Mouse (Mus musculus) heart, adult 9 months (tissue): ENCODE measurements around the gene Upk1b.

Source experiments
- DNase-seq, 2 experiments: peaks; one replicate each; pipeline ENCODE4 v3.0.0; 2022; ENCODE audit warnings: low spot score in 2 of 2

The Upk1b gene

DNA sequence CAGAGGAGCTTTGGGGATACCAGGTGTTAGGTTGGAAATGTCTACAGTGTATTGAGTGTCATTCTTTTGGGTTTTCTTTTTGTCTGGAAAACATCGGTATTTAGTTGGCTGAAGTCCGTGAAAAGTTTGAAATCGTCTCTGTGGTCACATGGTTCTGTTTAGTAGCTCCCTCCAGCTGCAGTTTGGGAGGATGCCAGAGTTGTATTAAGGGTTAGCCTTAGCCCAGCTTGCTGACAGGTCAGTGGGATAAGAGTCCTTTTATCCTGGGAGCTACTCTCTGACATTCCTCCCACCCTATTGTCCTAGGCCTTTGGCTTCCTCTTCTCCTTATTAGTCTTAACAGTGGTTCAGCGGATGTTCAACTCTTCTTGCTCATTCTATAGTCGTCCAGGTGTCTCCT is 38.2 kb downstream of the Upk1b start:
- peak in 1 of 2 experiments; percentile 27 for DNase-seq

DNA sequence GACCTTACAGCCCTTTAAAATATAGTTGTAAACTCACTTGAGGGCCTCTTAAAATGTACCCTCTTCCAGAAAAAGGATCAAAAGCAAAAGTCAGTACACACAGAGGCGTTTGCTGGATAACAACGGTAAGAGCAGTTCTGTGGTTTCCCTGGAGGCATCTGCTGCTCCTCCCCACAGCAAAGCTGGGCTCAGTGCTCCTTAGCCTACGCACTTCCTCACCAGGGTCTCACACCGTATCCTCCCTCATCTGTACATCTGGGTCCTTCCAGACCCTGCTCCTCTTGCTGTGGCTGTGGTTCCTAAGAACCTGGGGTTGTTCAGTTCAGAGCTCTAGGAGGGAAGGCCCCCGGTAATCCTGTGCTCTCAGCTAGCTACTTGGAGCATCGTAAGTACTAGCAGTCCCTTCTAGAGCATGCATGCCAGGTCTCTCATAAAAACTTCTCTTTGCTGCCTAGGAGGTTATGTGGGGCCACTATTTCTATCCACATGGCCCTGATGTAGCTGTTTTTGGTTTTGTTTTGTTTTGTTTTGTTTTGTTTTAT is 39.2 kb downstream of the Upk1b start:
- DNase-seq = no peak

DNA sequence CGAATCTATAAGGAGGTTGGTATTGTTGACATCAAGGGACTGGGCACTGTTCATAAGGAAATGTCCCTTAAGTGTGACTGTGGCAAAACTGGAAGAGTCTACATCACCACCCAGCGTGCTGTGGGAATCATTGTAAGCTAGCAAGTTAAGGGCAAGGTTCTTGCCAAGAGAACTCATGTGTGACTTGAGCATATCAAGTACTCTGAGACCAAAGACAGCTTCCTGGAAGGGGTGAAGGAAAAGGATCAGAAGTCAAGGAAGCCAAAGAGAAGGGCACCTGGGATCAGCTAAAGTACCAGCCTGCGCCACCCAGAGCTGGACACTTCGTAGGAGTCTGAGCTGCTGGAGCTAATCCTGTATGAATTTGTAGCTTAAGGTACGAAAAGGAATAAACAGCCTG is 39.9 kb downstream of the Upk1b start:
- DNase-seq = no peak

DNA sequence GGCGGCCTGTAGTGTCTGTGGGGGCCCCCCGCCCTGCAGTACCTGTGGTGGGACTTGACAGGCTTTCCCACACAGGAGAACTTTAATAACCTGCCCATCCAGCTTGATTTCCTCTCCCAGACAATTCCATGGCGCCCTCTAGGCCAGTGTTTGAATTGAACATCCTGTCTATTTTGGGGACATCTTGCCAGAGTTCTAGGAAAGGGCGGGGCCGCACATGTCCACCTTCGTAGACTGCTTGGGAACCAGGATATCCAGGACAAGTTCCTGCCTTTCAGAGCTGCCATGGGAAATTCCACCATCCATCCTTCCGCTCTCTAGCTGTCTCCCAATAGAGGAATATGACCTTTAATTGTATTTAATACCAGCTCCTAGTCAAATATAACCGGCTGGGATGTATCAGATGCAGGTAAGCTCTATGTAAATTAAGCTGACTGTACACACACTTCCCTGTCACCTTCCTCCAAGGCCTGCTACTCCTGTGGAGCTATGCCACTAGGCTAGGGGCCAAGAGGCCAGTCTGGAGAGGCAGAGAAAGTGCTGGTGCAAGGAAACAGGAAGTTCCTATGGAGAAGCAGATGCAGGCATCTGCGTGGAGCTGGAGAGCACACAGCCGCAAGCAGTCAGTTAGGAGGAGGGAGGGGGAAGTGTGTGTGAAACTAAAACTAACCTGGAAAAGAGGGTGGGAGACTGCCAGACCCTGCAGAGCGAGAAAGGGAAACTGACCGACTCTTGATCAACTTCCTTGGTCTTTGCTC is 41.8 kb downstream of the Upk1b start:
- DNase-seq = peak; percentile 69 to 75

DNA sequence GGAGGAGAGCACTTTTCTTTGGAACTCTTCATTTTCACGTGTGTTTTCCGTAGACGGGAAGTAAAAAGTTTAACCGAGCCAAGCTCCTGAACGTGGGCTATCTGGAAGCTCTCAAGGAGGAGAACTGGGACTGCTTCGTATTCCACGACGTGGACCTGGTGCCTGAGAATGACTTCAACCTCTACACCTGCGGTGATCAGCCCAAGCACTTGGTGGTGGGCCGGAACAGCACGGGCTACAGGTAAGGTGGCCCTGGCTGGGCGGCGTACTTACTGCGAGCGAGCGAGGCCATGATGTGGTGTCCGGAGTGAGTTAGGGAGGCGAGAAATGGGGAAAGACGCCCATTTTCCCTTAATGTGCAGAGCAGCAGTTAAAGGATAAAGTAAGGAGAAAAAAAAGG is 42.5 kb downstream of the Upk1b start:
- no peak for DNase-seq

DNA sequence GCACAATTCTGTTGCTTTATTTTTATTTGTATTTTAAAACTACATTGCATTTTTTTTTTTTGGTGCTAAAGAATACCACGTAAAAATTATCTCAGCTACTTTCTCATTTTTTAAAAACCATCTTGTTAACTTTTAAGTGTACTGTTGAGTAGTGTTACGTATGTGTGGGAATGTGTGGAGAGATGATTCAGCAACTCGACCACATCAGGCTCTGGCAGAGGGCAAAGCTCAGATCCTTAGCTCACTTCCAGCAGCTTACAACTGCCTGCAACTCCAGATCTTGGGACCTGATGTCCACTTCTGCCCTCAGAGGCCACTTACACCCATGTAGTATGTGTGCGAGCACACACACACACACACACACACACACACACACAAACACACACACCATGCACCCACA is 43.6 kb downstream of the Upk1b start:
- DNase-seq = no peak

DNA sequence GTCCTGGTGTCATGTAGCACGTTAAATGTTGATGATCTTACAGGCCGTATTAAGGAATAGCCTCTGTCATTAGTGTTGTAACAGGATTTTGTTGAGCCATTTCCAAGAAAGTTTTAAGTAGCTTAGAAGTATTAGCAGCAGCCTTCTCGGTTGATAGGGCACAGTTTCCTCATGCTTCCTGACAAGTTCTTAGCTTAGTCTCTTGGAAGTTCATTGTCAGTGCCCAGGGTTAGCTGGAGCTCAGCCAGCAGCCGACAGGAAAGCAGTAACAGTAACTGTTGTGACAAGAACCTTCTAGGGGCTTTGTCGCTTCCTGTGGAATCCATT is 44.0 kb downstream of the Upk1b start:
- peak in 1 of 2 experiments; percentile 32 for DNase-seq

DNA sequence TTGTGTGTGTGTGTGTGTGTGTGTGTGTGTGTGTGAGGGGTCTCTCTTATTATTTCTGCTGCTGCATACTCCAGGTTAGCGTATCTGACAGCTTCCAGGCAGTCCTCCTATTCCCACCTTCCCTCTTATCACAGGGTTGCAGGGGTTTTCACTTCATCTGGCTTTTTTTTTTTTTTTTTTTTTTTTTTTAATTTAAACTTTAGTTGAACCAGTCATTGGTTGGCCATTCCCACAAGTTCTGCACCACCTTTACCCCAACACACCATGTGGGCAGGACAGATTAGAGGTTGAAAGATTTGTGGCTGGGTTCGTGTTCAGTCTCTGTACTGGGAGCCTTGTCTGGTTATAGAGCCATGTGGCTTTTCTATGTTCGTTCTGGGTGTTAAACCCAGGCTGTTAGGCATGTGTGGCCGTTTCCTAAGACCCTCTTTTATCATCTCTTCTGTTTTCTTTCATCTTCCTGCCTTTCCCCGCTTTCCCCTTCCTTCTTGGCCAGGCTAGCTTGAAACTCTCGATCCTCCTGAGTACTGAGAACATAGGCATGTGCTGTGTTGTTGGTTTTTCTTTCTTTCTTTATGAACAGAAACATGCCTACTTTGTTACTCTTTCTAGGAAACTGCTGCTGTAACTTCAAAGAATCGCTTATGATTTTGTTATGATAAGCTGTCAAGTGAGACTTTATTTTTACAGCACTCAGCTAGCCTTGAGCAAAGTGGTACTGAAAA is 44.5 kb downstream of the Upk1b start:
- DNase-seq = no peak

DNA sequence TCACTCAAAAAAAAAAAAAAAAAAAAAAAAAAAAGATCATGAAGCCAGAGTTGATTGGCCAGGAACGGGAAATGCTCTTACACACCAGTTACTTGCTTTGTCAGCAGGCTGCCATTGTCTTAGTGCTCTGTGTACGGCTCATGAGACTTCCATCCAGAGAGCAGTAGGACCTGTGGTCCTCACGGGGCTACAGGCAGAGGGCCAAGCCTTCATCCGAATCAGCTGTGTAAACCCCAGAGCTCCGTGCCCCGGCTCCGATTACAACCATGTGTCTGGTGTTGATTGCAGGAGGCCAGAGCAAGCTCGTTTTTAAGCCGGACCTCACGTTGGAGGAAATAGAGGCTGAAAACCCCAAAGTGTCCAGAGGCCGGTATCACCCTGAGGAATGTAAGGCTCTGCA is 46.5 kb downstream of the Upk1b start:
- DNase-seq = no peak

DNA sequence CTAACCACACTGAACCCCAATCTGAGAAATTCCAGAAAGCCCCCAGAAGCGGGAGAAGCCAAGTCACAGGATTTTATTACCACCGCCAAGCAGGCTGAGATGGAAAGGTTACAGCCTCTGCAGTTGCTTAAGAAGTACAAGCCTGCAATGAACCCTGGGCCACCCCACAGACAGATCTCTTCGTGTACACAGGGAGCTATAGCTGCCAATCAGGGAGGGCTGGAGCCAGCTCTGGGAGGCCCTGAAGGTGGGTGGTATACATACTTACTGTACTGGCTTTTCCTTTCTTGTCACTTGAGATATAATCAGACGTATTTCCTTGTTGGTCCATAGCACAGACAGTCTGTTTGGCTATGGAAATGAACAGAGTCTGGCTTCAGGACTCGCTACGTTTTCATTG is 49.3 kb downstream of the Upk1b start:
- no peak for DNase-seq

DNA sequence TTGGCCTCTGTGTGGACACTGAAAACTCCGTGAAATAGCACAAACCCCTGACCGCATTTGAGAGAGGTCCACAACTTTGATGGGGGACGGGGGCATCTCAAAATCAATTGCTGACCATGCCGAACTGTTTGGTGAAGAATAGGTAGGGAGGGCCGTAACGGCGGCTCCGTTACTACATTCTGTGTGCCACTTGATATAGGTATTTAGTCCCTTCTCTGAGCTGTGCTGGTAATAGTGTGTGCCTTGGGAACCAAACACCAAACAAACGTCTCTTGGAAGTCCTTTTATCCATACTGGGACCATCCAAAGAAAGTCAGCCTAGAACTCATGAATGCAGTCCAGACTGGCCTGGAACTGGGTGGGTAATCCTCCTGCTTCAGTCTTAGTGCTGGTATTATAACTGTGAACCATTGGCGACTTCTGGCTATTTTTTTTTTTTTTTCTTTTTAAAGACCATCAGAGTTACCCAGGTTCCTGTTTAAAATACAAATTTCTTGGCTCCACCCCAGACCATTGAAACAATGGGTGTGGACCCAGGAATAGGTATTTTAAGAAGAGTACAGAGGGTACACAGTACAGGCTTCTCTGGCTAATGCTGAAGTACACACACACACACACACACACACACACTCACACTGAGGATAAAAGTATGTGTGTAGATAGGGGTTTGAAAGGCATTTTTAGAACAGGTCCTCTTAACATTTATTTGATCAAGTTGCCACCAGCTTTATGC is 56.0 kb downstream of the Upk1b start:
- DNase-seq = peak; percentile 39 to 61

DNA sequence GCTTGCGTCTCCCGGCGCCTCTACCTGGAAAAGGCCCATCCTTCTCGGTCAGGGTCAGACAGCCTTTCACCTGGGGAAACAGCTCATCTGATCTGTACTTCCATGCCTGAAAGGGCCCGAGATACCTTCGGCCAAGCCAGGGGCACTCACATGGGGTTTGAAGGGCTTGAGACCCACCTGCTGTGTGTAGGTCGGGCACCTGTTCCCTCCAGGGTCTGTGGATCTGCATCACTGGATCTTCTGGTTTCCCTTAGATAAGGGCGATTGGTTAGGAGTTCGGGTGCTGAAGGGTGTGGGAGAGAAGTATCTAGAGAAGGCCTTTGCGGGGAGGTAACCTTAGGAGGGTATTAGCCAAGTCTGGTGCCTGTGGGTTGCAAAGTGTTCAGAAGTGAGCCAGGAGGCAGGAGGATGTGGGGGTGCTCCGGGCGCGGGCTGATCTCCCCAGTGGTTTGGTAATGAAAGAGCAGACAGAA is 57.4 kb downstream of the Upk1b start:
- DNase-seq = peak in 1 of 2 experiments; percentile 15

DNA sequence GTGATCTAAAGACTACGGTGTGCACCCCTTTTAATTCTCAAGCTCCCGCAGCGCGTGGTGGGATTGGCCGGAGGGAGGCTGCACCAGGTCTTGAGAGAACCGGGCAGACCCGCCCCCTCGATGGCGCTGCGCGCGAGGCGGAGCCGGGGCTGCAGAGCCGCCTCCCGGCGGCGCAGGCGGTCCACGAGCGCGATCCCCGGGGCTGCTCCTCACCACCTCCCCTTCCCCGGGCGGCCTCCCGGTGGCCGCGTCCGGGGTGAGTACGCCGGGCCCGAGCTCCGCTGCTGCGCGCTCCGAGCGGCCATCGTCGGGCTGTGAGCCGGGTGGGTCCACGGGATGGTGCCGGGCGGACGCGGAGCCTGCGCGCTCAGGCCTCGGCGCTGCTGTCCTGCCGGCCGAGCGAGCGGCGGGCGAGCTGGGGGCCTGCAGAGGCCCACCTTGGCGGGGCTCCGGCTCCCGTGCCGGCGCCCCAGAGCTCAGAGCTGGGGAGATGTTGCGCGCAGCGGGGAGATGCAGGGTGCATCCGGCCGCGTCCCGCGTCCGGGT is 57.9 kb downstream of the Upk1b start, which contains the start of gene B4galt4:
TSS of gene B4galt4 (plus strand) at position 152 of the 546 bp plus-strand sequence.
- DNase-seq = peak; percentile 80 to 86

DNA sequence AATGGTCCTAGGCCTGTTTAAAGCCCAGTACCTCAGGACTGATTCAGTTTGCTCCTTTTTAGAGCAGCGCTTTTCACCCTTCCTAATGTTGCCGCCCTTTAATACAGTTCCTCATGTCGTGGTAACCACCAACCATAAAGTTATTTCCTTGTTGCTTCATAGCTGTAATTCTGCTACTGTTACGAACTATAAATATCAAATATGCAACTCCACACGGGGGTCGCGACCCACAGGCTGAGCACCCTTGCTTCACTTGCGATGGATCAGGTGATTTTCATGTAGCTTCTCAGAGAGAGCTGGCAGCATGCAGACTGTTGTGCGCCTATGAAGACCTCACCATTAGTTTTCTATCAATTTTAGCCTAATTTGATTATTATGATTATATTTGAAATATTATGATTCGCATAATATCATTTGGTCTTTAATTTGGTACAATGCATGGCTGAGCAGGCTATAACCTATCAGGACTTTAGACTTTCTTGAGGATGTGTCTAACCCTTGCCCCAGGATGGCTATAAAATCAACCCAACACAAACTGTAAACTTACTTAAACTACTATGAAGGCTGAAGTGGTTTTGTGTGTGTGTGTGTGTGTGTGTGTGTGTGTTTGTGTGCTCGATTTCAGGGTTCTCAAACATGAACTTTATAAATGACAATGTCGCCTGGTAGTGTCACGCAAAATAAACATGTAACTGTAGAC is 58.8 kb downstream of the Upk1b start:
- no peak for DNase-seq

DNA sequence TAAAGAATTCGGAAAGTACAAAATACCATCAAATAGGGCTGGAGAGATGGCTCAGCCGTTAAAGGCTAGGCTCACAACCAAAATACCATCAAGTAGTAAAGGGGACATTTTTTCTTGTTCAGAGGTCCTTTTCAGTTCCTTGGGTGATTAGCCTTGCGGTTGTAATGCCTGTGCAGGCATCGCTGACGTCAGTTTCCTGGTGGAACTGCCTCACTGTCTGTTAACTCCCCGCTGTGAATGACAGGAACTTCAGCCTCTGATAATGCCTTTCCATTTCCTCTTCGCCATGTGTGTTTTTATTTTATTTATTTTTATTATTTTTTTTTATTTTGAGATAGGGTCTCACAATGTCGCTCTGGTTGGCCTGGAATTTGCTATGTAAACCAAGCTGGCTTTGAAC is 69.2 kb downstream of the Upk1b start:
- DNase-seq = peak; percentile 61 to 64

DNA sequence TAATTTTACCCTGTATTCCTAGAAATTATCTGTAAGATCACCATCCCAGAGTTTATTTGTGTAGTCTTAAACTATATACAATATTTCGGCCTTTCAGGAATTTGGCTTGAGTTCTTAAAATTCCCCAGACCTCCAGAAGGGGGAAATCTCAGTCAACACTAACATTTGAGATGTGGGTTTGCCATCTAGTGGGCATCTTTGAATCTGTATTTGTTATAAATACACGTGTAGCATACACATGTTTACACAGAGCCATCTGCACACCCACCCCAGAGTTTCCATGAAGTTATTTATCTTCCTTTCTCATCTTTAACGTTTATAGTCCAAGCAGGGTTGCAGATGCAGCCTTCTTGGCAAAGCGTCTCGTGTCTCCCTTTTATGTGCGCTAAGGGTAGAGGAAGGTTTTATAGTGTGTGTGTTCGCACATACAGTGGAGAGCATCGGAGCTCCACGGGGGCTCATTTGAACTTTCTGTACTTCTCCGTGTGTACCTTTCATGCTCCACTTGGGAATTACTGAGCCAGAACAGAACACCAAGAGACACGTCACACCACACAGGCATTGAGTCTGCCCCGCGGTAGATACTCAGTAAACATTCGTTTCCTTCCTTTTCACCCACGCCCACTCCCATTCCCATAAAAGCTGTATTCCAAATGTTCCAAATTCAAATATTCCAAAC is 70.4 kb downstream of the Upk1b start:
- DNase-seq = peak; percentile 62 to 67

DNA sequence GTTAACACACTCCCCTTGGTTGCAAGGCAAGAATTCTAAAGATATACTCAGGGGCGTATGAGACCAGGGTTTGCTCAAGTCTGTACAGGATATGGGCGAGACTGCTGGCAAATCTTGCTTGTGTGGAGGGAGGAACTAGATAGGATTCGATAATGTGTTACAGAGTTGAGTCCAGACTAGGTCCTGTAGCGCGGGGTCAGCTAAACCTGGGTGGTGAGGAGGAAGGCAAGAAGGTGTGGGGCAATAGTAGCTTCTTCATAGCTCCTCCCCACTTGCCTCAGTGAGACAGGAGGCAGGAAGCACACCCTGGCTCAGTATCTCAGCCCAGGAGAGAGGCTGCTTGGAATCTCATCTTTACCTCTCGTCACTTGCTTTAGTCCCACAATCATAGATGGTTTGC is 71.0 kb downstream of the Upk1b start:
- DNase-seq = no peak

DNA sequence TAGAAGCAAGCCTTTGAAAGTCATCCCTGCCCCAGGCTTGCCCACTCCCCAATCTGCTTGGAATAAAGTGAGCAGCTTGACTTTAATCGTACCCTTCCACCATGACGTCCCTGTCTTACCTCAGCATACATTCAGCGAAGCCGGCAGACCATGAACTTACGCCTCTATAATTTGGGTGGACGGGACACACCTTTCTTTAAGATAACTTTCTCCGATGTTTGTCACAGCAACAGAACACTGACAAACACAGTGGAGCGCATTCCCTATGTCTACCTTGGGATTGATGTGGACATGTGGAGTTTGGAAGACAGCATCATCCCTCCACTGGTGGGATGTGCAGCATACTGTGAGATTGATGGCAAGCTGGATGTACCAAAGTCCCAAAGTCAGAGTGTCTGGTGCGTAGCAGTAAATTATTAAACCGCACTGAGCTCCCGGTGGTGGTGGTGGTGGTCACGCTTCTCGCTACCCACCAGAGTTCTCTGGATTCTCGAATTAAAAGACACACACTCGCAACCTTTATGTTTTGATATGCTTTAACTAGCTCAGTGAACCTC is 71.5 kb downstream of the Upk1b start:
- DNase-seq = no peak

DNA sequence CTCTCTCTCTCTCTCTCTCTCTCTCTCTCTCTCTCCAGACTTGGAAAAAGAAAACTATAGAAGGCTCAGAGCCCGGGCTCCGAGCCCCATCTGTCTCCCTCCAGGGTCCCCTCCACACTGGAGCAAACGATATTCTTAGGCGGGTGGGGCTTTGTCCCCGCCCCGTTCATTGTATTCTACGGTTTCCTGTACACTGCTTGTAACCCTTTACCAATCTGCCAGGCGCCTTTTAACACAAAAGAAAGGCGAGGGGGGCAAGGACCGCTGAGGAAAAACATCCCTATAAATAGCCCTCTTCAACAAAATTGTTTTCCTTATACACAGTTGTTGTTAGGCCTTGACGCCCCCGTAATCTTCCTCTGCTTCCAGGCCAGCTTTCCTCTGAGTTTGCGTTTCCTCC is 75.2 kb downstream of the Upk1b start:
- peak; percentile 67 to 85 for DNase-seq

DNA sequence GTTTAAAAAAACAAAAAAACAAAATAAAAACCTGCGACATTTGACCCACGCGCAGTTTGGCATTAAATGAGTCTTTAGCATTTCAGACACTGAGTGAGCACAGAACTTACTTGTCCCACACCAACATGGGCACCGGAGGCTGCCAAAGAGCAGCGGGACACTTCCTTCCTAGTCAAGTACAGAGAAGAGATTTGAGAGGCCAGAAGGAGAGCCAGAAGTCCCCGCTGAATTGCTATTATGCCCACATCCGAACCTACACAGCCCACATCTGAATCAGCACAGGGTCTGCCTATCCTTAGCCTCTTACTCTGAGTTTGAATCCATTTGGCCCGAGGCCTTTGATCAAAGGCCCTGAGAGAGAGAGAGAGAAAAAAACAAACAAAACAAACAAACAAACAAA is 75.9 kb downstream of the Upk1b start:
- no peak for DNase-seq
